Mouse (Mus musculus): ENCODE results near the gene Rb1. TPM values are rescaled to one million over a fixed set of nuclear protein-coding genes. Genes with fewer than 3 reads are reported as not detected.

Rb1 gene
- polyA plus RNA-seq (2014; fragmentation: Illumina TruSeq; extraction: RNeasy Lipid Tissue Mini Kit (QIAGEN cat#74804); ENCODE audit: low read depth, low replicate concordance) = 55.5 TPM

GRCm38 (mm10) chr14:73325456-73326381, at the start of gene Rb1:
TSS of gene Rb1 (minus strand) at chr14:73325822.

GRCm38 (mm10) chr14:73237848-73238321, 87.7 kb downstream of the Rb1 start, which contains the start of gene Lpar6:
TSS of gene Lpar6 (plus strand) at chr14:73237895.

Other genes starting within 250 kb of the Rb1 start
- 42.4 TPM for gene Rcbtb2, start 202.8 kb downstream of the Rb1 start, polyA plus RNA-seq (2014; fragmentation: Illumina TruSeq; extraction: RNeasy Lipid Tissue Mini Kit (QIAGEN cat#74804); ENCODE audit: low read depth, low replicate concordance)
- gene Lpar6, start 87.9 kb downstream of the Rb1 start, polyA plus RNA-seq (2014; fragmentation: Illumina TruSeq; extraction: RNeasy Lipid Tissue Mini Kit (QIAGEN cat#74804); ENCODE audit: low read depth, low replicate concordance) = 13.5 TPM
- 1,617 TPM for gene Itm2b, start 59.5 kb upstream of the Rb1 start, polyA plus RNA-seq (2014; fragmentation: Illumina TruSeq; extraction: RNeasy Lipid Tissue Mini Kit (QIAGEN cat#74804); ENCODE audit: low read depth, low replicate concordance)
- gene Med4, start 184.2 kb upstream of the Rb1 start, polyA plus RNA-seq (2014; fragmentation: Illumina TruSeq; extraction: RNeasy Lipid Tissue Mini Kit (QIAGEN cat#74804); ENCODE audit: low read depth, low replicate concordance) = 39.4 TPM
- 907 TPM for gene Sucla2, start 199.5 kb upstream of the Rb1 start, polyA plus RNA-seq (2014; fragmentation: Illumina TruSeq; extraction: RNeasy Lipid Tissue Mini Kit (QIAGEN cat#74804); ENCODE audit: low read depth, low replicate concordance)
- gene Nudt15, start 222.4 kb upstream of the Rb1 start, polyA plus RNA-seq (2014; fragmentation: Illumina TruSeq; extraction: RNeasy Lipid Tissue Mini Kit (QIAGEN cat#74804); ENCODE audit: low read depth, low replicate concordance) = 8.2 TPM

Measured in adrenal gland, adult 10 weeks (tissue).